Mouse (Mus musculus) midbrain, embryonic 15.5 days (tissue): ENCODE data around the gene Sde2. TPM values are rescaled to one million over a fixed set of nuclear protein-coding genes. Genes with fewer than 3 reads are reported as not detected.

ENCODE experiments used
- ATAC-seq: fragments of 200-750 bp; cut with Nextera tagmentation; replicated peaks from 2 replicates; pipeline ENCODE4 v1.8.0; 2017; ENCODE audit warnings: moderate TSS enrichment
- H3K27ac ChIP-seq: fragments of 300-500 bp; sonication (generic); 2 replicates; pipeline ENCODE4 v1.5.1; 2015; ENCODE audit warnings: mild to moderate bottlenecking, inconsistent platforms
- H3K27me3 ChIP-seq: fragments of 300-500 bp; sonication (generic); replicated peaks from 2 replicates; pipeline ENCODE4 v1.6.1; 2015; ENCODE audit warnings: inconsistent platforms
- H3K36me3 ChIP-seq: fragments of 300-500 bp; sonication (generic); replicated peaks from 2 replicates; pipeline ENCODE4 v1.6.1; 2015; ENCODE audit warnings: inconsistent platforms
- H3K4me1 ChIP-seq: fragments of 300-500 bp; sonication (generic); 2 replicates; pipeline ENCODE4 v1.6.1; 2015; ENCODE audit warnings: inconsistent platforms
- H3K4me2 ChIP-seq: fragments of 300-500 bp; sonication (generic); 2 replicates; pipeline ENCODE4 v1.6.1; 2015; ENCODE audit warnings: inconsistent platforms, mild to moderate bottlenecking, moderate library complexity
- H3K4me3 ChIP-seq: fragments of 300-500 bp; sonication (generic); 2 replicates; pipeline ENCODE4 v1.5.1; 2015; ENCODE audit warnings: mild to moderate bottlenecking, inconsistent platforms
- H3K9ac ChIP-seq: fragments of 300-500 bp; sonication (generic); 2 replicates; pipeline ENCODE4 v1.6.1; 2015; ENCODE audit warnings: mild to moderate bottlenecking, inconsistent platforms
- H3K9me3 ChIP-seq: fragments of 300-500 bp; sonication (generic); 2 replicates; pipeline ENCODE4 v1.6.1; 2016; ENCODE audit warnings: inconsistent platforms
- WGBS: fragments of 180-500 bp; shearing (Covaris S2); methylation state at CpG from one replicate; pipeline ENCODE4 v1.1.7; 2015; ENCODE audit warnings: mixed read lengths; 5-methylcytosine and 5-hydroxymethylcytosine counted together
- polyA plus RNA-seq: library from polyadenylated mRNA; unstranded; fragments of >200 nt; fragmentation: Nextera tagmentation; extraction: Ambion mirVana; gene quantifications from 2 replicates; pipeline ENCODE4 v1.2.1, GENCODE M21; 2015

The Sde2 gene
- polyA plus RNA-seq, 1 experiment from 2014 or later = 30.9 TPM

- no peak for ATAC-seq
- H3K4me1 ChIP-seq = no peaks in the 10 kb centered on the region
- no peaks in the 10 kb centered on the region for H3K27me3 ChIP-seq
- no peaks in the 10 kb centered on the region for H3K9me3 ChIP-seq
- 82% methylated on average over 1 of the region's 1 CpGs for WGBS
- no peak overlapping the region for H3K27ac ChIP-seq
- no peak overlapping the region for H3K4me2 ChIP-seq
- H3K4me3 ChIP-seq = no peak overlapping the region
- H3K9ac ChIP-seq = no peak overlapping the region
- no peaks in the 10 kb centered on the region for H3K36me3 ChIP-seq
Measured at GRCm38 (mm10) chr1:180917053-180917452, 66.1 kb downstream of the Sde2 start.

Other genes starting within 250 kb of the Sde2 start
- 11.4 and 12.0 TPM in 2 replicates for gene Lin9, start 210.0 kb upstream of the Sde2 start, polyA plus RNA-seq
- 0.28 and 0.35 TPM in 2 replicates for gene Mixl1, start 154.1 kb upstream of the Sde2 start, polyA plus RNA-seq
- 23.9 and 25.8 TPM in 2 replicates for gene Acbd3, start 125.1 kb upstream of the Sde2 start, polyA plus RNA-seq
- gene H3f3a, start 37.2 kb upstream of the Sde2 start, polyA plus RNA-seq = 3,070 and 3,123 TPM in 2 replicates
- gene Lefty2, start 42.0 kb downstream of the Sde2 start, polyA plus RNA-seq = 2.4 and 2.5 TPM in 2 replicates
- 76.7 and 79.8 TPM in 2 replicates for gene Pycr2, start 53.2 kb downstream of the Sde2 start, polyA plus RNA-seq
- 0.22 and 0.28 TPM in 2 replicates for gene Lefty1, start 83.9 kb downstream of the Sde2 start, polyA plus RNA-seq
- gene Tmem63a, start 91.2 kb downstream of the Sde2 start, polyA plus RNA-seq = 1.4 and 1.8 TPM in 2 replicates
- 5.9 and 6.0 TPM in 2 replicates for gene Ephx1, start 169.8 kb downstream of the Sde2 start, polyA plus RNA-seq
- not detected in 2 replicates for gene 9130409I23Rik, start 200.1 kb downstream of the Sde2 start, polyA plus RNA-seq